Mouse (Mus musculus) monocyte, adult 59 days (primary cell): ENCODE measurements around the gene Slc34a3. TPM values are rescaled to one million over a fixed set of nuclear protein-coding genes. Genes with fewer than 3 reads are reported as not detected.

Experiments
- total RNA-seq, 2 experiments: library from RNA; stranded (reverse); gene quantifications; one replicate each; pipeline ENCODE4 v1.2.4; 2023

Gene Slc34a3
- not detected for total RNA-seq

DNA sequence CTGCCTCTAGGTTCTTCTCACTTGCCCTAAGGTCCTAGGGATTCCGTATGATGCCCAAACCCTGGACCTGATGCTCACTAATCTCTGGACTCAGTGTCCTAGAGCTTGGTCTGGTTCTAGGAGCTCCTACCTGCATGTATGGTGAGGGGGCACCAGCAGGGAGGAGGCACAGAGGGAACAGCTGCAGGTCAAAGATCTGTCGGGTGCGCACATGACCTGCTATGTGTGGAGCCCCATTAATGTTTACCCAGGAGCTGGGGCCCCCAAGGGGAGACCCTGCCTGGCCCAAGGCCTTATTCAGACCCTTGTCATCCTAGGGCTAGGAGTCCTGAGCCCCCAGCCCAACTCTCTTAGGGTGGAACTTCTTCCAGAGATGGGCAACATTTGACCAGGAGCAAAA, at the start of gene Slc34a3:
TSS of gene Slc34a3 (minus strand) at position 315 of the 400 bp plus-strand sequence.

DNA sequence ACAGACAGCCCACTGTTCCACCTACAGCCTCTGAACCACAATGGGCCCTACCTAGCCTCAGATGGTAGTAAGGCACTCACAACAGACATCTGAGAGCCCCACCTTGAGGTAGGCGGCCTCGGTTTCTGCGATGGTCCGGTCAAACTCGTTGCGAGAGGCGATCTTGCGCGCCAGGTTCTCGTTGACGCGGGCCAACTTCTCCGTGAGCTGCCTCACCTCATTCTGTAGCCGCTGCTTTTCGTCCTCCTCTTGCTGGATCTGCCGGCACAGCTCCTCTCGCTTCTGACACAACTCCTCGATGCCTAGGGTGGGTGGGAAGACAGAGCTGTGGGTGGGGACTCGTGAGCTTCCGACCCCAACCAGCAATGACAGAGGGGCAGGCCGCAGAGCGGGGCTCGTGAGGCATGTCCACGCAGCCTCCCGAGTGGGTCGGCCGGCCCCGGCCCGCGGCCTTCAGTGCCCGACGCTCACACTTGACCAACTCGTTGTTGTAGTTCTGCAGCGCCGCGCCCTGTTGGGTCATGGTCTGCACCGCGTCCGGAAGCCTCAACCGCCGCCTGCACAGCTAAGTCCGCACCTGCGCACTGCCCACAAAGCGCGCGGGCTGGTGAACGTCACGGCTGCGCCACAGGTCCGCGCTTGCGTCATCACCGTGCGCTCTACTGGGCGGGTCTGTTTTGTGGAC, 37.8 kb upstream of the Slc34a3 start, which contains the start of the genes Ssna1 and Anapc2:
TSS of gene Ssna1 (minus strand) at position 612 of the 685 bp plus-strand sequence.
TSS of gene Anapc2 (plus strand) at position 652 of the 685 bp plus-strand sequence.

DNA sequence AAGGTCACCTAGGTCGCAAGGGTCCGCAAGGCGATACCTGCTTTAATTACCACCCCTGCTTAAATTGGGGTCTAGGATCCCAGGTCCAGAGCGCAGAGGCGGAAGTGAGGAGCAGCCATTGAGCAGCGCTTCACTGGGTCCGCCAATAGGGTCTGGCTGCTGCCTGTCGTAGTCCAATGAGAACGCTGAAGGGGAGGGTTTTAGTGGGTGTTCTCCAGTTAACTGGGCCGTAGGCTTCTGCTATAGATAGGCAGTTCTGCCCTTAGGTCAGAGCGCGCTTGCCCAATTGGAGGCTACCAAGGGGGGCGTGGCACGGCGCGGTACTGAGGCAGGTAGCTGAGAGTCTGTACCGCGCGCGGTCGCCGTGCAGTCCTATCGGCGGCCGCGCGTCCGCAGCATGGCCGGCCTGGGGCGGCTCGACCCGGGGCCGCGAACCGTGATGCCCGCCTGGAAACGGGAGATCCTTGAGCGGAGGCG, 28.2 kb upstream of the Slc34a3 start, which contains the start of gene Tprn:
TSS of gene Tprn (plus strand) at position 328 of the 477 bp plus-strand sequence.

DNA sequence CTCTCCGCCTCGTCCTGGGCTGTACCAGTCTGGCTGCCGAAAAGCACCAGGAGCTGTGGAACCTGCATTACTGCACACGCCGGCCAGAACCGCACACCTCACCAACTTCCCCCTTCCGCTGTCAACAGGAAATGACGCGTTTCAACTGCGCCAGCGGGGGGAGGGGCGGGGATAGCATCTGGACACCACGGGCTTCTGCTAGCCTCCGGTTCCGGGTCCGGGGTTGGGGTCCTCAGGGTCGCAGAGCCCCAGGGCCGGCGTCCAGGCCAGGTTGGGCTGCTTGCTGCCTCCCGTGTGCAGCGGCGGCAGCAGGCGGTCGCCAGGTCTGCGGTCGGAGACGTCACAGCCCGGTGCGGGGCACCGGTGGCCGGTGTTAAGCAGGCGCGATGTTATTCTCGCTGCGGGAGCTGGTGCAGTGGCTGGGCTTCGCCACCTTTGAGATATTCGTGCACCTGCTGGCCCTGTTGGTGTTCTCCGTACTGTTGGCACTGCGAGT, 21.2 kb upstream of the Slc34a3 start, which contains the start of gene Tmem203:
TSS of gene Tmem203 (plus strand) at position 156 of the 496 bp plus-strand sequence.

DNA sequence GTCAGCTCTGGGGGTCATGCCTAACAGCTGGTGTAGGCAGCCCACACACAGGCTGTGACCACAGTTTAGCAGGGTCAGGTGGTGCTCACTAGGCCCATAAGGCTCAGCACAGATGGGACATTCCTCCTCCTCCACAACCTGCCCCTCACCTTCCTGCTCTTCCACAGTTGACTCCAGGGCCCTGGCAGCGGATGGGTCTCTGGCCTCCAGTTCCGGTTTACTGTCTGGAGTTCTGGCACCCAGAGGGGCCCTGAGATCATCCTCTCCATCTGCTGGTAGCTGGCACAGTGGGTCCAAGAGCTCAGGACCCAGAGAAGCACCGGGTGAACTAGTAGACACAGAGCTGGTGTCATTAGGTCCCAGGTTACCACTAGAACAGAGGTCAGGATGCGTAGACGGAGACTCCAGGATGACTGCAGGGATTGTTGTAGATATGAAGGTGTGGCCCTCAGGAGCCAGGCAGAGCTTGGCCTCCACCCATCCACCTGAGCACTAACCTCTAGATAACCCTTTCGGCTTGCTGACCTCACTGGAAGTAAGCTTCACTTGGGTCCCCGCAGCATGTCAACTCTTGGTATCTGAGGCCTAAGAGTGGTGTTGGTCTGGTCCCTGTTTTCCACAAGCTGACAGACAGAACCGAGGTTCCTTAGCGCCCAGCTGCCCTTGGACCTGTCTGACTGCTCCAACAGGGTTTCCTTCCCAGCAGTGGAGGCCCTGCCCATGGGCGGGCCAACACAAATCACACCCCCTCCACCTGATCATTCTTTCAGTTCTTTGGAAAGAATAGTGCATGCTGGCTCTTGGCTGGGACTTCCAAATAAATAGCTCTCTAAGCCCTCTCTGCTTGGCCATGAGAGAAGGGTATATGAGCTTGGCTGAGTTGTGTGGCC, 12.3 kb upstream of the Slc34a3 start, which contains the start of gene AL732309.1:
TSS of gene AL732309.1 (minus strand) at position 681 of the 890 bp plus-strand sequence.

DNA sequence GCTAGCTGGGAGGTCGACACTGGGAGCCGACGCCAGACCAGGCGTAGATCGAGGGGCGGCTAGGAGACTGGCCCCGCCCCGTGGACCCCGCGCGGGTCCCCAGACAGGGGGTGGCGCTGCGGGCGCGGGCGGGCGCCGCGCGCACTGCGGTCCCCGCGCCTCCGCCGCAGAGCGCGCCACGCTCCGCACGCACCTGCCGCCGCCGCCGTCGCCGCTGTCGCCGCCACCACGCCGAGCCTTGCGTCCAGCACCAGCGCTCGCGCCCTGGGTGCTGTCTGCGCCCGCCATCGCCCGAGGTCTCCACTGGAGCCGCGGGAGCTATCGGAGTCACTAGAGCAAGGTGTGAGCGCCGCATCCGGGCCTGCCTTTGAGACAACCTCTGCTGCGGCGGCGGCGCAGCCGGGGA, 7.9 kb upstream of the Slc34a3 start, which contains the start of the genes Rnf208 and Cysrt1:
TSS of gene Rnf208 (plus strand) at position 155 of the 406 bp plus-strand sequence.
TSS of gene Cysrt1 (minus strand) at position 352 of the 406 bp plus-strand sequence.

DNA sequence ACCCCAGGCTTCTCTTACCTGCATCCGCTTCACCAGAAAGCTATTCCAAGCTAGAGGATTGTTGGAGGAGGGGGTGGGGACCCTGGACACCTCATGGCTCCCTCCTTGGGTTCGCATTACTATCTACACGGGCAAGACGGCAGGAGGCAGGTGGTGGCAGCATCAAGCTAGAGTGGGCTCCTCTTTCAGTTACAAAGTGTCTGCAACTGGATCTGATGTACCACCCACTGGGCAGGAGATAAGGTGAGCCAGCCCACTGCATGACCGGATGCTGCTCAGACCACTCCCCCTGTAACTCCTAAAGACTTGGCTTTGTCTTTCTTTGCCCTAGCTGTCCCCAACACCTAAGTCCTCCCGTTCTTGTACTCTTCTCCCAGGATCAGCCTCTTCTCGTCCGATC, 2.5 kb upstream of the Slc34a3 start, which contains the start of gene Rnf224:
TSS of gene Rnf224 (minus strand) at position 174 of the 400 bp plus-strand sequence.

DNA sequence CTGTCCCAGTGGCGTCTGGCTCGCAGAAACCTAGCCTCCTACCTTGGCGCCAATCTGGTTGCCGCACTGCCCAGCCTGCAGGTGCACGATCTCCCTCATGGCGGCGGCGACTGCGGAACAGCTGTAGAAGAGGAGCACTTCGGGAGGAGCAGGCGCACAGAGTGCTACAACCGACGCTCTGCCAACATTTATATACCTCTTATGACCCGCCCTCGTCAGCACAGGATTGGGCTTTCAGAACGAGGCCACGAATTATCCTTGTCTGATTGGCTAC, 9.7 kb downstream of the Slc34a3 start, which contains the start of gene Tubb4b:
TSS of gene Tubb4b (minus strand) at position 211 of the 274 bp plus-strand sequence.

DNA sequence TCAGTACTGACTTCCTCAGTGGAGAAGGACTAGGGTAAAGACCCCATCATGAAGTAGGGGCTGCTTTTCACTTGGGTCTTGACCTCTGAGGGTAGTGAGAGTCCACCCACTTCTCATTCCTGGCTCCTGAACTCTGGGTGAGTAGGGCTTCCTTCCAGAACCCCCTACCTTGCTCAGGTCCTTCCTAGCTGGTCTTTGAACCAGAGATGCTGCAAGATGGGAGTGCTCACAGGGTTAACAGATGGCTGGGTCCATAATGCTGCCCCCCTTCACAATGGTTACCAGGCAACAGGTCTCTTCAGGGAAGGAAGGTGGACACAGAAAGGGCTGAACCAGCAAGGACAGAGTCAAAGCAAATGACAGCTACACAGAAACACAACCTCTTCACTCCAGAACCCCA, 15.7 kb downstream of the Slc34a3 start, which contains the start of gene Fam166a:
TSS of gene Fam166a (plus strand) at position 301 of the 400 bp plus-strand sequence.

DNA sequence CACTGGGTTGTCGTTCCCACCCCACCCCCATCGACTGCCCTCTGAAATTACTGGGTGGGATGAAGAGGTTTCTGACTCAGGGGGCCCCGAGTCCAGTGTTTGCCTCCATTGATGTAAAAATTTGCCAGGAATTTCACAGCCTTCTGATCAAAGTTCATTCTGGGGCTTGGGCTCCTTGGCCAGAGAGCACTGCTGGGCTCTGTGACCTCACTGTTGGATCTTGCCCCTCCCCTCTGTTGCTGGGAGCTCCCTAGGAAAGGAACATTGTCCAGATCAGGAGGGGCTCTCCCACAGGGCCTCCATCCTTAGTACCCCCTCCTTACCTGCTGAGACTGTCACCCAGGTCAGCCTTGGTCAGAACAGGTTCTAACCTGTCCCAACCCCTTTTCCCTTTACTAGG, 19.7 kb downstream of the Slc34a3 start, which contains the start of gene Stpg3:
TSS of gene Stpg3 (minus strand) at position 194 of the 400 bp plus-strand sequence.

DNA sequence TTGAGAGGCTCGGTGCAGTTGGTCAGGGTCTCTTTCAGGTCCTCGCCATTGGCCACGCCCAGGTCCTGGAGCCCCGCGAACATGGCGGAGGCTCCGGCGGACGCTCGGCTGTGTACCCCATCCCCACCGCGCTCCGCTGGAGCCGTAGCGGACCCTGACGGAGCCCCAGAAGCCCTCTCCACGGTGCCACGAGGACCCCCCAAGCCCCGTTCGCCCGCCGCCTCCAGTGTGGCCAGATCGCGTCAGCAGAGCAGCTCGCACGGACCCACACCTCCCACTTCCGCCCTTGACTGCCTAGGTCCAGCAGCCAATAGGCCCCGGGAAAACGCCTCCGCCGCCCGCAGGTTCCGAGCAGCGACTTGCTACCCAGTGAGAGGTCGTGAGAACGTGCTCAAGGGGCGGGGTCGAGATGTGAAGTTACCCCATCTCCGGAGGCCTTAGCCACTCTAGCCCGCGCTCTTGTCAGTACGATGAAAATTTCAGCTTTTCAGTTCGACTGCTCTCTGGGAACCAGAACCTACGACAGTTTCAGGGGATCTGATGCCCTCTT, 23.0 kb downstream of the Slc34a3 start, which contains the start of gene Nelfb:
TSS of gene Nelfb (minus strand) at position 369 of the 550 bp plus-strand sequence.

DNA sequence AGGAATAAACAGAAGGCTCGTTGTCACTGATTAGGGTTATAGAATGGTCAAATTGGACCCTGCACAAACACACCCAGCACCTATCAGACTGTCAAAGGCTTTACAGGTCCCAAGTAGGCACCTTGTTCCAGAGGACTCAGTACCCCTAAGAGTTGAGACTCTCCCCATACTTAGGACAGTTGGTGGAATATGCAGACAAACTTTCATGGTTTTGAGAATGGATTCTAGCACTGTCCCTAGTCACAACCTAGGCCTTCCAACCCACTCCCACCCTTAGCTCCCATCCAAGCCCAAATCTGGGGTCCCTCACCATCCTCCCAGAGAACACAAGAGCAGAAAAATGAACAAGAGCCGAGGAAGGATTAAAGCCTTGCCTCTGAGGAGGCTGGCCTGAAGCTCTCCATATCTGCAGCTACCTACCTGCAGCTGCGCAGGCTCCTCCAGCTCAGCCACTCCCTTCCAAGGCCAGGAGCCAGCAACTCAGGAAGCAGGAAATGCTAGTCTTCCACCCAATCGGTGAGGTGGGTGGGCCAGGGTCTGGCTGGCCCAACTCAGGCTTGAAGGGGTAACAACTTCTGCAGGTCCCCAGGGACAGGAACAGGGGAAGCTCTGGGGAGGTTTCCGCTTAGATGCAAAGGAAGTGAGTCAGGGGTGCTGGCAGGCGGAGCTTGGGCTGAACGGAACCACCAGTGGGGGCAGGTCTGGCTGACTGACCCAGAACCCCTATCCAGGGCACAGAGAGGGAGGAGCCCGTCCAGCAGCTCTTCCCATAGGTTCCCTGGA, 37.8 kb downstream of the Slc34a3 start, which contains the start of gene Tor4a:
TSS of gene Tor4a (minus strand) at position 715 of the 783 bp plus-strand sequence.

DNA sequence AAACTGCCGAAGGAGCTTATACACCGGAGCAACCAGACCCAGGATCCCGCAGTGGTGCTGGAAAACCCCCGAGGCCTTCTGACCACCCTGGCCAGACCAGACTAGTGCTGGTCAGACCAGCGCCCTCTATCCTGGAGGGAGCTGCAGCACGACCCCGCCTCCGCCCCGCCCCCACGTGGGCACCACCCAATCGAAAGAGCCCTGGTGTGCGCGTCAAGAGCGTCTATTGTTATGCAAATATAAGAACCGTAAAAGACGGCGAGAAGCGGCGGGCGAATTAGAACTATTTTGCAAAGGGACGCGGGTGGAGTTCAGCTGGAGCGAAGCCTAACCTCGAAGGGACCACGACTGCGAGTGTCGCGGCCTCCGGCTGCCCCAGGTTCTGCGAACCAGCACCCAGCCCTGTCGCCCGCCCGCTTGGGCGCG, 53.7 kb downstream of the Slc34a3 start, which contains the start of gene Nrarp:
TSS of gene Nrarp (plus strand) at position 281 of the 426 bp plus-strand sequence.

Other genes with a start within 250 kb of the Slc34a3 start
- gene Nsmf, start 180.0 kb downstream of the Slc34a3 start, total RNA-seq = 10 to 100 TPM; 23.6 to 33.9 TPM
- gene Entpd8, start 154.1 kb downstream of the Slc34a3 start, total RNA-seq = not detected
- gene Noxa1, start 139.2 kb downstream of the Slc34a3 start, total RNA-seq = not detected
- gene Nrarp, start 53.6 kb downstream of the Slc34a3 start, total RNA-seq = 1 to 10 TPM; 5.6 to 5.8 TPM
- gene Tor4a, start 37.5 kb downstream of the Slc34a3 start, total RNA-seq = 10 to 100 TPM; 34.6 to 36.4 TPM
- 10 to 100 TPM; 48.9 to 59.0 TPM for gene Nelfb, start 22.9 kb downstream of the Slc34a3 start, total RNA-seq
- not detected for gene Stpg3, start 19.7 kb downstream of the Slc34a3 start, total RNA-seq
- gene Fam166a, start 15.6 kb downstream of the Slc34a3 start, total RNA-seq = not detected
- 10 to 100 TPM; 47.5 to 50.6 TPM for gene Tubb4b, start 9.7 kb downstream of the Slc34a3 start, total RNA-seq
- gene Rnf224, start 2.4 kb upstream of the Slc34a3 start, total RNA-seq = not detected
- under 1 TPM in 1 of 2 experiments, not detected in 1; 0.88 TPM for gene Rnf208, start 7.9 kb upstream of the Slc34a3 start, total RNA-seq
- not detected for gene Cysrt1, start 8.1 kb upstream of the Slc34a3 start, total RNA-seq
- 1 to 10 TPM; 2.3 to 2.6 TPM for gene AL732309.1, start 12.5 kb upstream of the Slc34a3 start, total RNA-seq
- gene Tmem203, start 21.1 kb upstream of the Slc34a3 start, total RNA-seq = 10 to 100 TPM; 14.0 to 21.2 TPM
- gene Tprn, start 28.3 kb upstream of the Slc34a3 start, total RNA-seq = 10 to 100 TPM; 21.1 to 24.9 TPM
- gene Ssna1, start 38.1 kb upstream of the Slc34a3 start, total RNA-seq = 10 to 100 TPM; 49.1 TPM
- 10 to 100 TPM; 83.4 to 88.1 TPM for gene Anapc2, start 38.1 kb upstream of the Slc34a3 start, total RNA-seq
- not detected for gene Tmem210, start 53.8 kb upstream of the Slc34a3 start, total RNA-seq
- gene Lrrc26, start 55.6 kb upstream of the Slc34a3 start, total RNA-seq = not detected
- gene Grin1, start 84.8 kb upstream of the Slc34a3 start, total RNA-seq = not detected
- gene Man1b1, start 98.0 kb upstream of the Slc34a3 start, total RNA-seq = 10 to 100 TPM; 33.9 to 41.6 TPM
- gene Dpp7, start 122.0 kb upstream of the Slc34a3 start, total RNA-seq = 10 to 100 TPM; 25.9 to 31.9 TPM
- 10 to 100 TPM; 24.7 to 30.9 TPM for gene Uap1l1, start 131.3 kb upstream of the Slc34a3 start, total RNA-seq
- not detected for gene Sapcd2, start 138.0 kb upstream of the Slc34a3 start, total RNA-seq
- gene Entpd2, start 161.5 kb upstream of the Slc34a3 start, total RNA-seq = not detected
- gene Npdc1, start 165.0 kb upstream of the Slc34a3 start, total RNA-seq = not detected
- gene Fut7, start 188.9 kb upstream of the Slc34a3 start, total RNA-seq = 10 to 100 TPM; 15.6 to 17.3 TPM
- 10 to 100 TPM; 35.3 to 36.1 TPM for gene Abca2, start 194.3 kb upstream of the Slc34a3 start, total RNA-seq
- gene Clic3, start 222.5 kb upstream of the Slc34a3 start, total RNA-seq = not detected
- 10 to 100 TPM; 24.0 to 34.2 TPM for gene Paxx, start 226.7 kb upstream of the Slc34a3 start, total RNA-seq
- not detected for gene Ptgds, start 235.7 kb upstream of the Slc34a3 start, total RNA-seq